Mouse (Mus musculus) c-Kit-negative CD71-positive TER-119-positive erythroid progenitor cells, embryonic 14.5 days (primary cell): Measurements from ENCODE around the gene Gm49322.

Source experiments
- DNase-seq: peaks from one replicate; pipeline ENCODE4 v3.0.0-alpha.2; 2013; ENCODE audit warnings: low read depth, low spot score

The Gm49322 gene

DNA sequence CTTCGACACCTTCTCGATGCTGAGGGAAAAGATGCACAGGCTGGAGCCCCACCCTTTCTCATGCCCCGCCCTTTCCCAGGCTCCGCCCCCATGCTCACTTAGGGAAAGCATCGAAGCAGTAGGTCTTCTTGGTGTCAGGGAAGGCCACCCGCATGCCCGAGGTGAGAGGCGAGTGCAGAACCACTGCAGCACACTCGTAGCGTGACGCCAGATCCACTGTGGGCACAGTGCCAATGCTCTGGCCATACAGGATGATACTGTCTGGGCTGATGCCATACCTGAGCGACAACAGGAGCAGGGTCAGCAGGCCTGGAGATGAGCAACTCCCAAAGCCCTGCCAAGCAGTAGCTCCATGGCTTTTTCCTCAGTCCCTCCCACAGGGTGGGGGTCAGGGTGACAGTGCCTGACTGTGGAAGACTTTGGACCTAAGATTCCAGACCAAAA lies 21.8 kb upstream of the Gm49322 start:
- DNase-seq = no peak

DNA sequence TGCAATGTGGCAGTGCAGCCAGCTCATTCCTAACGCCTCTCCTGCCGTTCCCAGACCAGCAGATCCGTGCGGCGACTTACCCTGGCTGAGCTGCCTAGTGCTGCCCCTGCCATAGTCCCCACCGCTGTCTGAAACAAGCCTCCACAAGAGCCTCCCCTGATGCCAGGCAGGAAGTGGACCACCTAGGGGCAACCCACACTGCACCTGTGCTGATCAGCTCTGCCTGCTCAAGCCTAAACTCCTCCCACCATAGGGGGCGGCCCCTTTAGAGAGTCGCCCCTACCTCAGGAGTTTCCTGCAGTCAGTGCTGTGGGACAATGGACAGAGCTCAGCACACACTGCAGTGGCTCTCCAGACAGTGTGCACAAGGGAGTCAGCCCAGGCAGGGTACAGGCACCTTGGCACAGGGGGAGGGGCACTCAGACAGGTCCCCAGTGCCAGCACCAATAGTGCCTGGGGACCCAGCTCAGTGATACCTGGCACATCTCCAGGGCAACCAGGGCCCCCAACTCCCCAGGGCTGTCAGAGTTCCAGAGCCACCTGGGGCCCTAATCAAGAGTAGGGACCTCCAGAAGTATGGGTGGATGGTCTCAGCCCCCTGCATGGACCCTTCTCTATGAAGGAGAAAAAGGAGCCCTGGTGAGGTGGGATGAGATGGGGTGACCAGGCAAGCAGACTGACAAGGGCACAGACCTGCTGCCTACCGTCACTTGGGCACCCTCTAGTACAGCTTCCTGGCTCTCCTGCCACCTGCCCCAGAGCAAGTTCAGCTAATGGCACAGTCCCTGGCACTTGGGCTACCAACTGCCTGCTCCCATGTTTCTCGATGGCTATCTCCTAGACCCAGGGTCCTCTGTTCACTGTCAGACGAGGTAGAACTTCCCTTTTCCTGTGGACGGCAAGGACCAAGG lies 20.9 kb upstream of the Gm49322 start:
- DNase-seq = no peak

DNA sequence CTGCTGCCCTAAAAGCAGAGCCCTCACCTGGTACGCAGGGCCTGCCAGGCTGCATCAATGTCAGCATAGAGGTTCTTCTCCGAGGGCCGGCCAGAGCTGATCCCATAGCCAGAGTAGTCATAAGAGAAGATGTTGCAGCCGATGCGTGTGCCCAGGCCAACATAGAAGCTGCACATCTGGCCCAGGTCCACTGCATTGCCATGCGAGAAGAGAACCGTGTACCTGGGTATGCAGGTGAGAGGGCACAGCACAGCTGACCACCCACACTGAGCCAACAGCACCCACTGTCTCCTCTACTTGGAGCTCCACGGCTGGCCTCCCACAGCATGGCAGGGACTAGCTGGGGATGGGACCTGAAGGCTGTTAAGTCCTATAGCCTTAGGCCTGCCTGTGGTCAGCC lies 20.2 kb upstream of the Gm49322 start:
- DNase-seq = no peak

DNA sequence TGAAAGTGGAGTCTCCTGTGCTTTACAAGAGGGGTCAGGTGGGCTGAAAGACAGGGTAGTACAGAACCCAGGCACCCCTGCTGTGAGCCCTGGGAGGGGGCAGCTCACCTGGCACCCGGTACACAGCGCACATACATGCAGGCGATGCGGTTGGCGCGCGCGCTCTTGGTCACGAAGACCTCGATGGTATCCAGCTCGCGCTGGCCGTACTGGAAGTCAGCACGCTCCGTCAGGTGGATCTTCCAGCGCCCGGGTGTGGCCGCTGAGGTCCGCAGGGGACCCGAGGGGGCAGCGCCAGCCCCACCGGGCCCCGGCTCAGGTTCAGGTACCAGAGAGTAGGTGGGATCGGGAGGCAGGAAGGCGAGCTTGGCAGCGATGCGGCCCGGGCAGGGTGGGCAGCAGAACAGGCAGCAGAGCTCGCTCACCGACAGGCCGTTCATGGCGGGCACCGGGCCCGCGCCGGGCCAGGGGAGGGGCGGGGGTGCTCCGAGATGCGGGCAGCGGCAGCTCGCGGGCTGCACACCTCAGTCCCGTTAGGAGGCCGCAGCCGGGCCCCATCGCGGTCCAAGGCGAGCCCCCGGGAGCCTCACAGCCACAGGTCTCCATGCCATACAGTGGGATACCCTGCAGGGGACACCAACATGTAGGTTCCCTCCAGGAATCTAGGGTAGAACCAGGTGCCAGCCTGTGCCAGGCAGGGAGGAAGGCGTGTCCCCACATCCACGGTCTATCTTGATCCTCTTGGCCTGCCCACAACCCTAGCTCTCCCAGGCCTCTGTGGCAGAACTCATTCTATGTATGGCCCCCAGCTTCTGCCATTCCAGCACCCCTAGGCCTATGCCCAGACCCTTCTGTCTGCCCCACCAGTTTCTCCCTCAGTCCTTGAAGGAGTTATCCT lies 19.2 kb upstream of the Gm49322 start:
- no peak for DNase-seq

DNA sequence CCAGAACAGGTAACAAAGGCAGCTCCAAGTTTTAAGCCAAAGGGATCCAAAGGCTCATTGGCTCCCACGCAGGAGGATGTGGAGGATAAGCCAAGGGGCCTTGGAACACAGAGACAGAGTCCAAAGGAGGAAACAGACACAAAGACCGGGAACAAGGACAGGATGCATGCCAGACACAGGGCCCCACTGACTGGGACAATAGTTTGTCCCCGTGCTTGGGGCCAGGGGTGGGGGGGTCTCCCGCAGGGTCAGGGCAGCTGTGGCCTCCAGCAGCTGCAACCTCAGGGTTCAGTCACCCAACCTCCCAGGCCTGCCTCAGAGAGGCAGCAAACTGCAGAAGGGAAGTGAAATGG lies 18.5 kb upstream of the Gm49322 start:
- DNase-seq = no peak

DNA sequence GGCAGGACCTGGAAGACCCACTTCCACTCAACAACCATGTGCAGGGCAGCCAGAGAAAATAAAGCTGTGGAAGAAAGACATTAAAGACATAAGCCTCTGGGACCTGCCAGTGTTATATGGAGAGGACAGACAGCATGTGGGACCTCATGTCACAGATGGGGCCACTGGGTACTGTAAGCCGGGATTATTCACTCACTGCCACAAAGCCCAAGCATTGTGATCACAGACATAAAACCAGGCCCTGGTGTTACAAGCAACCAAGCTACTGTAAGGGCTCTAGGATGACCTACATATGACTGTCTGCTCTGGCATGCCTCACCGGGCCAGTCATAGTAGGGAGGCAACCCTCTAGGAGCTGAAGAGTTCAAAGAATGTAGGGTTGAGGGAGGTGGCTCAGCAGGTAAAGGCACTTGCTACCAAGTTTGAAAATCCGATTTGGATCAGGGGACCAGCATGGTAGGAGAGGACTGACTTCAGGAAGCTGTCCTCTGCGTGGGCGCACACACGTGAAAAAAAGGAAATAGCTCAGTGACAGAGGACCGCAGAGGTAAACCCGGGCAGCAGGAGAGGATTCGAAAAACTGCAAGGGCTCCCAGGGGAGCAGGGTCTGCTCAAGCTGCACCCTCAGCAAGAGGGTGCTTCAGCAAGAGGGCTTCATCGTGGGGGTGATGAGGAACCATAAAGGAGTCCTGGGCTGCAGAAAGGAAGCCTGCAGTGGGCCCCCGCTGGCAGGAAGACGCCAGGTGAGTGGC lies 16.5 kb upstream of the Gm49322 start:
- no peak for DNase-seq

DNA sequence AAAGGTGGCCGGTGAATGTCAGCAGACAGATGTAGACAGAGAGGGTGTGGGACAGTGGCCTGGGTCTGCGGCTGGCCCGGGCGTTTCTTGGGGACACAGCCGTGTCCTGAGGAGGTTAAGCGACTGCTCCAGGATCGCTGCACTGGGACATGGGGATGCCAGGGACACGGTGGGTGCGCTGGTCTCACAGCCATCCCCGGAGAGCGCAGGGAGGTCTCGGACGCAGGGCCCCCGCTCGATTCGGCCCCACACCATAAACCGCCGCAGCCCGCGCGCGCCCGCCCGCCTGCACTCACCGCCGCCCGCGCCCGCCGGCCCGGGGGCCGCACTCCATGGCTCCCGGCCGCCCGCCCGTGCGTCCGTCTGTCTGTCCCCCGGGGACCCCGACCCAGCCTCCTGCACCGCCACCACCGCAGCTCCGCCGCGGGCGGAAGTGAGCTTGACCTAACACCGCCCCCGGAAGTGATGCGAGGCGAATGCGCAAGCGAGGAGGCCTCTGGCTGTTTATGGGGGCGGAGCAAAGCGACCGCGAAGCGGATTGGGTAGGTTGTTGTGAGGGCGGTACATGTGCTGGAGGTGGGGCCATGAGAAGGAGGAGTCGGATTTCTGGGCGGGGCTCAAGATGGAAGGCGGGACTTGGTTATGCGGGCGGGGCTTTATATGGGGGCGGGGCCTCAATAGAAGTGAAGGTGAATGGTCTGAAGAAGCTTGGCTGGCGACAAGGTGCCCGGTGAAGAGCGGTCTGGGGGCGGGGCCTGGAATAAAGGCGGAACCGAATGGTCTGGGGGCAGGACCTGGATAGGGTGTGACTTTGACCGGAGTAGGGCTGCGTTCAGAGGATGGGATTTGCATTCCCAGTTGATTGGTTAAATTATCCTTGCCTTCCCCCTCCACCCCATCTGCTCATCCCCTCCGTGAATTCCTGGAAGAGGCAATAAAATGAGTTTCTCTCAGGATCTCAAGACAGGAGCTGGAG lies 15.7 kb upstream of the Gm49322 start, which contains the start of gene Abhd17a:
Gene Abhd17a (minus strand): TSS at position 463 of the 976 bp plus-strand sequence.
- DNase-seq = peak; percentile 95

DNA sequence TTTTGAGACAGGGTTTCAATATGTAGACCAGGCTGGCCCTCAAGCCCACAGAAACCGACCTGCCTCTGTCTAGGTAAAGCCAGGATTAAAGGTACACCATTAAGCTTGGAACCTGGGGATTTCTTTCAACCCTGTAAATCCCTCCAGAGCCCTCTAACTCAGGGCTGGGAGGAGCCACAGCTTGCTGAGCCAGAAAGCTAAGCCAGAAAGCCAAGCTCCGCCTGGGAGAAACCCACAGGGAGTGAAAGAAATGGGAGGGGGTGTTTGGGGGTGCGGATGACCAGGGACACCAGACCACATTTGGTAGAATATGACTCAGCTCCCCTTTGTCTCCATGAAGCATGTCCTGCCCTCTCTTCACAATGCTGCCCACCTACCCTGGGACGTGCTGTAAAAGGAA lies 9.5 kb upstream of the Gm49322 start:
- no peak for DNase-seq

DNA sequence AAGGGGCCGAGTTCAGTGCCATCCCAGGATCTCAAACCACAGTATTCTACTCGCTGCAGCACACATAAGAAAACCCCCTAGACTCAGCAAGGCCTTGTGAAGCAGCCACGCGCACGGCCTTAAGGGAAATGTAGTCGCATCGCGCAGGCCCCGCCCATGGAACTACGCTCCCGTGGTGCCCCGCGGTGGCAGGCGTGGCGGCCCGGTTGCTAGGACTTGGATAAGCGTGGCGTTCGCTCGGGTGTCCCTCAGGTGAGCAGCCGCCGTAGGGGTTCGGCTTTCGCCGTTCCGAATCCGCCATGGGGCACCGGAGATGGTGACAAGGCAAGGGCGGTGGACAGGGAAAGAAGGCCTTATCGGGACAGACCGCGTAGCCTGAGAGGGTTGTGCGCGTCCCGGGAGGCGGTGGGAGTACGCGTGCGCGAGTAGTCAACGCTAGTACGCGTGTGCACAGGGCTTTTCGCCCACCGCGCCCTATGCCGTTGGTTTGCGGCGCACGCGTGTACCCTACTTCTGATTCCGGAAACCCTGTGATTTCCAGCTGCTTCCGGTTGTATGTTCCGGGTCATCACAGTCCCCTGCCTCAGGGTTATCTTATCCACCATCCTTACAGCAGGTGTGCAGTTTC lies 3.0 kb upstream of the Gm49322 start, which contains the start of the genes Scamp4 and Adat3:
Gene Scamp4 (plus strand): TSS at position 175 of the 628 bp plus-strand sequence.
Gene Adat3 (plus strand): TSS at position 183 of the 628 bp plus-strand sequence.
- DNase-seq = peak; percentile 90

DNA sequence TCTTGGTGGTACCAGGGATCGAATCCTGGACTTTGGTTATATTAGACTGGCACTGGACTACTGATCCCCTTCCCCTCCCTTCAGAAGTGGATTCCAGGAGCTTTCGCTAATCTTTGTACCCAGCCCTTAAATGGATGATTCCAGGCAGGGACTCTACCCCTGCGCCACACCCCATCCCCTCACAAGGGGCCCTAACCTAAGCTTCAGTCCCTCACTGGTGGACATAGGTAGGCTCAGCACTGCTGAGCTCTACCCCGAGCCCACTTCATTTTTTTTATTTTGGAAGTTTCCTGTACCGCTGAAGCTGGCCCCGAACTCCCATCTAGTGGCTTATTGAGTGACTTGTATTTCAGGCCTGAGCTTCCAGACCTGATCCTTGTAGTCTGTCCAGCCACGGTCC lies 2.5 kb upstream of the Gm49322 start:
- no peak for DNase-seq

DNA sequence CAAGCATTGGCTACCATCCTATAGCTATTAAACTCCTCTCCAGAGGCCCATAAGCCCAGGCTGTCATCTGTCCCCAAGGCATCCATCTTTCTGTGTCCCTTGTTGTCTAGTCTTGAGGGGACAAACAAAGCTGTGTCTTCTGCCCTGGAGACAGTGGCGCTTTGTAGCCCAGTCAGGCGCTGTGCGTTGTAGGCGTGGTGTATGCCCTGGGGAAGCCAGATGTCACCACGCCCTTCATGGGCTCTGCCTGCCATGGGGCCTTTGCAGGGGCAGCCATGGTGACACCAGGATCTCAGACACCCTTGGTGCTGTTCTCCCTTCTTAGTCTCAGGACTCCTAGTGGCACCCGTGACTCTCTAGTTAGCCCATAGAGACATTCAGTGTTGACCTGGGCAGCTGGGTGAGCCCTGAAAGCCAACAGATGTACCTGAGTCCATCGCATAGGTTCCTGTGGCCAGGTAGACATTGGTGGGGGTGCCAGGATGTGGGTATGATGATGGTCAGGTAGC lies 1.8 kb upstream of the Gm49322 start:
- peak; percentile 77 for DNase-seq

DNA sequence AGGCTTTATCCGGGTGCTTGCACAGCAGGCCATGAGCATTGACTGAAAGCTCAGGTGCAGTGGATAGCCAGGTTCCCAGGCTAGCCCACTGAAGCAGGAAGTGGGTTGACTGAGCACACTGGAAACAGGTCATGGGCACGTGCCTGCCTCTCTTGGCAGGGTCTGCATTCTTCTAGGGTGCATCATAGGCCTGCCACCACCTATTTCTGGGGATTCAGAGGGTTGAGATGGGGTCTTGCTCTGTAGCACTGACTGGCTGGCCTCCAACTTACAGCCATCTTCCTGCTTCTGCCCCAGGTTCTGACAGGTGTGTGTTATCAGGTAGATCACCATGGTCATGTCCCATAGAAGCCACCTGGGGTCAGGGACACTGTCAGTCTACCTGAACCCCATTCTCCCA lies 833 bp upstream of the Gm49322 start:
- DNase-seq = no peak

DNA sequence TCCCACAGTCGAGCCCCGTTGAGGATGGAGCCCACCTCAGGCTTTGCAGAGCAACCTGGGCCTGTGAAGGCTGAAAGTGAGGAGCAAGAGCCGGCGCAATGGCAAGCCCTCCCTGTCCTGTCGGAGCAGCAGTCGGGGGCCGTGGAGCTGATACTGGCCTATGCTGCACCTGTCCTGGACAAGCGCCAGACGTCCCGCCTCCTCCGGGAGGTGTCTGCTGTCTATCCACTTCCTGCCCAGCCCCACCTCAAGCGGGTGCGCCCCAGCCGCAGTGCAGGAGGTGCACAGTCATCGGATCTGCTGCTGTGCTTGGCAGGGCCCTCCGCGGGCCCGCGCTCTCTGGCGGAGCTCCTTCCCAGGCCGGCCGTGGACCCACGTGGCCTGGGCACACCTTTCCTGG lies 485 bp downstream of the Gm49322 start:
- DNase-seq = no peak

DNA sequence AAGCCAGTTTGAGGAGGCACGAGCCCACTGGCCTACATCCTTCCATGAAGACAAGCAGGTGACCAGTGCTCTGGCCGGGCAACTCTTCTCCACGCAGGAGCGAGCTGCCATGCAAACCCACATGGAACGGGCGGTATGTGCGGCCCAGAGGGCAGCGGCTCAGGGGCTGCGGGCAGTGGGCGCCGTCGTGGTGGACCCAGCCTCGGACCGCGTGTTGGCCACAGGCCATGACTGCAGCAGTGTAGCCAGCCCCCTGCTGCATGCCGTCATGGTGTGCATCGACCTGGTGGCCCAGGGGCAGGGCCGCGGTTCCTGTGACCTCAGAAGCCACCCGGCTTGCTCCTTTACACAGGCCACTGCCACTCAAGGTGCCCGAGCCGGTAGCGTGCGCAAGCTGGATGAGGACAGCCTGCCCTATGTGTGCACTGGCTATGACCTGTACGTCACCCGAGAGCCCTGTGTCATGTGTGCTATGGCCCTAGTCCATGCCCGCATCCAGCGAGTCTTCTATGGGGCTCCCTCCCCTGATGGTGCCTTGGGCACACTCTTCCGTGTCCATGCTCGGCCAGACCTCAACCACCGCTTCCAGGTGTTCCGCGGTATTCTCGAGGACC lies 1.0 kb downstream of the Gm49322 start:
- DNase-seq = no peak

DNA sequence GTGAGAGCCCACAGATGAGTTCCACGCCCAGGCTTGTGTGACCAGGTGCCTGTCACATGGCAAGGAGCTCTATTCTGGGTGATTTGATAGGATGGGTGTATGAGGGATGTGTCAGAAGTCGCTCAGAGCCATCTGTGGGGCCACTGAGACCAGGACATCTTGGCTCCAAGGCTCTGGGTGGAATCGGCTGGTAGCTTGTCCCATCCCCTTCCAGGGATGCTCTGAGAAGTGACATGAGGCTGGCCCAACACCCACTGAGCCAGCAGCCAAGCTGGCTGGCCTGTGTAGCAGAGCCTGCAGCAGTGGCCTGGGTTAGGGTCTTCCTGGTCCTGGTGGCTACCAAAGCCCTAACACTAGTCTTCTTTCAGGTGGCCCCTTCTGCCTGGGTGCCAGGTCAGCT lies 2.6 kb downstream of the Gm49322 start:
- no peak for DNase-seq

DNA sequence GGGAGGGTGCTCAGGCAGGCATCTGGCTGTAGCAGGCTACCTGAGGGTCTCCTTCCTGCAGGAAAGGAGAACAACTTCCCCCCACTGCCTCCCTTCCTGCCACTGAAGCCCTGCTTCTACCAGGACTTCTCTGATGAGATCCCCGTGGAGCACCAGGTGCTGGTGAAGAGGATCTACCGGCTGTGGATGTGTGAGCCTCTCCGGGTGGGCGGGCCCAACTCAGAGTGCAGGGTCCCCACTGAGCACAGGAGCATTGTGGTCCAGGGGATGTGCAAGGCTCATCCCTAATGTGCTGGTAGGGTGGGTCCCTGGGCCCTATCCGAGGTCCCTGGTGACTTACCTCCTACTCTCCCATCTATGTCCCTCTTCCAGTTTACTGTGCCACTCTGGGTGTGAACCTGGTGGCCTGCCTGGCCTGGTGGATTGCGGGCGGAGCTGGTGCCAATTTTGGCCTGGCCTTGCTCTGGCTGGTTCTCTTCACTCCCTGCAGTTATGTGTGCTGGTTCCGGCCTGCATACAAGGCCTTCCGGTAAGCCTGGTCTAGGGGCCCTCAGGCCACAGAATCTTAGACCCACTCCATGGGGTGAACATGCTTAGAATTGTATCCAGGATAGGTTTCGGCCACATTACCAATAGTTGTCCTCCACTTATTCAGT lies 3.6 kb downstream of the Gm49322 start:
- no peak for DNase-seq

DNA sequence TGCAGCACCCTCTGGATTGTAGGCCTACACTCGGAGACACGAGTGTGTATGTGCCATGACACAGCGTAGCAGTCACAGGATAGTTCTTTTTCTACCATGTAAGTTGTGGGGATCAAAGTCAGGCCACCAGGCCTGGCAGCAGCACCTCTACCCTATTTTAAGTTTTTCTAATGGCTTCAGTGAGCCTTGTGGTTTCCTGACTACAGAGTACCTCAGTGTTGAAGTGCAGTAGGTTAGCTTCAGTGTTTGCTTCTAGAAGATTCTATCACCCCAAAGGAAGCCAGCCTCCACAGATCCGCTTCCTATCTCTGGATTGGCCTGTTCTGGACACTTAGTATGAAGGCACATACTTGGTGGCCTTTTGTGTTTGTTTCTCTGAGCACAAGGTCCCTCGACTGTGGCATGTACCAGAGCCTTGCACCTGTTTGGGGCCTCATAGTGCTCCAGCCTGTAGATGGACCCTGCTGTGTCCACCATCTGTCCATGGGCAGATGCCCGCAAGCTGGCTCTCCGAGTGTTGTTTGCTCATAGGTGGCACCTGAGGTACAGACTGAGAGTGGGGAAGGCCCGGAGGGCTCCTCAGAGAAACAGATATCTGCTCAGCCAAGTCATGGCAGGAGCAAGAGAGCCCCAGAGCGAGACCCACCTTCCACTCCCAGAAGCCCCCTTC lies 4.4 kb downstream of the Gm49322 start:
- DNase-seq = no peak

DNA sequence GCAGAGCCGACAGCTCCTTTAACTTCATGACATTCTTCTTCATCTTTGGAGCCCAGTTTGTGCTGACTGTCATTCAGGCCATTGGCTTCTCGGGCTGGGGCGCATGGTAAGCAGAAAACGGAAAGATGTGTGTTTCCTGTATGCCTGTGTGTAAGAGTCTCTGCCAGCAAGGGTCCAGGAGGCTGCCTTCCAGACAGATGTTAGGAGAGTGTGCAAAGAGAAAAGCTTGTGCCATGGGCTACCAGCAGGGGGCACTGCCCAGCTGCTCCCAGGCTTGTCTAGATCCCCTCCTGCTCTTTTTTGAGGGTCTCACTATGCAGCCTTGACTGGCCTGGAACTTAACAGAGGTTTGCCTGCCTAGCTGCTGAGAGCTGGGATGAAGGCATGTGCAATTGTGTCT lies 5.2 kb downstream of the Gm49322 start:
- no peak for DNase-seq
